Mouse (Mus musculus): ENCODE measurements around the gene B3galnt2.

- TF ChIP-seq CTCF (IDR thresholded peaks at IDR 0.05): no peak
- TF ChIP-seq POLR2A (IDR thresholded peaks at IDR 0.05; ENCODE audit: insufficient read depth, low read depth, low read length): no peak
Observed at GRCm38 (mm10) chr13:14034073-14034348, 79.7 kb downstream of the B3galnt2 start.
